Mouse (Mus musculus) neural tube, embryonic 13.5 days (tissue): ENCODE measurements around the gene Cul4b. TPM values are rescaled to one million over a fixed set of nuclear protein-coding genes. Genes with fewer than 3 reads are reported as not detected.
A peak's percentile ranks its signal among the peaks of the same experiment; 100 is the strongest.
"Not testable (repeated sequence)": the region's sequence is repeated elsewhere in the genome, so short reads cannot be mapped to it uniquely, and the experiment has no call there.

Source experiments
- ATAC-seq: fragments of 200-750 bp; cut with Nextera tagmentation; 2 replicates; pipeline ENCODE4 v1.8.0; 2017; ENCODE audit warnings: low read depth, mild to moderate bottlenecking, moderate TSS enrichment, moderate library complexity
- H3K27ac ChIP-seq: fragments of 300-500 bp; sonication (generic); replicated peaks from 2 replicates; pipeline ENCODE4 v1.5.1; 2015; ENCODE audit warnings: moderate library complexity, mild to moderate bottlenecking, inconsistent platforms
- H3K27me3 ChIP-seq: fragments of 300-500 bp; sonication (generic); 2 replicates; pipeline ENCODE4 v1.6.1; 2015; ENCODE audit warnings: mild to moderate bottlenecking, inconsistent platforms
- H3K36me3 ChIP-seq: fragments of 300-500 bp; sonication (generic); 2 replicates; pipeline ENCODE4 v1.6.1; 2015; ENCODE audit warnings: mild to moderate bottlenecking, inconsistent platforms
- H3K4me1 ChIP-seq: fragments of 300-500 bp; sonication (generic); replicated peaks from 2 replicates; pipeline ENCODE4 v1.6.1; 2015; ENCODE audit warnings: inconsistent platforms
- H3K4me2 ChIP-seq: fragments of 300-500 bp; sonication (generic); 2 replicates; pipeline ENCODE4 v1.6.1; 2015; ENCODE audit warnings: inconsistent platforms, mild to moderate bottlenecking, moderate library complexity
- H3K4me3 ChIP-seq: fragments of 300-500 bp; sonication (generic); 2 replicates; pipeline ENCODE4 v1.5.1; 2015; ENCODE audit warnings: mild to moderate bottlenecking, inconsistent platforms
- H3K9ac ChIP-seq: fragments of 300-500 bp; sonication (generic); 2 replicates; pipeline ENCODE4 v1.6.1; 2015; ENCODE audit warnings: moderate library complexity, mild to moderate bottlenecking, inconsistent platforms
- H3K9me3 ChIP-seq: fragments of 300-500 bp; sonication (generic); 2 replicates; pipeline ENCODE4 v1.6.1; 2016; ENCODE audit warnings: inconsistent platforms
- WGBS: fragments of 180-500 bp; shearing (Covaris S2); methylation state at CpG from one replicate; pipeline ENCODE4 v1.1.7; 2015; 5-methylcytosine and 5-hydroxymethylcytosine counted together
- polyA plus RNA-seq: library from polyadenylated mRNA; unstranded; fragments of >200 nt; fragmentation: Nextera tagmentation; extraction: Ambion mirVana; gene quantifications from 2 replicates; pipeline ENCODE4 v1.2.1, GENCODE M21; 2015

Cul4b gene
- polyA plus RNA-seq, 1 experiment from 2014 or later: 18.4 TPM

DNA sequence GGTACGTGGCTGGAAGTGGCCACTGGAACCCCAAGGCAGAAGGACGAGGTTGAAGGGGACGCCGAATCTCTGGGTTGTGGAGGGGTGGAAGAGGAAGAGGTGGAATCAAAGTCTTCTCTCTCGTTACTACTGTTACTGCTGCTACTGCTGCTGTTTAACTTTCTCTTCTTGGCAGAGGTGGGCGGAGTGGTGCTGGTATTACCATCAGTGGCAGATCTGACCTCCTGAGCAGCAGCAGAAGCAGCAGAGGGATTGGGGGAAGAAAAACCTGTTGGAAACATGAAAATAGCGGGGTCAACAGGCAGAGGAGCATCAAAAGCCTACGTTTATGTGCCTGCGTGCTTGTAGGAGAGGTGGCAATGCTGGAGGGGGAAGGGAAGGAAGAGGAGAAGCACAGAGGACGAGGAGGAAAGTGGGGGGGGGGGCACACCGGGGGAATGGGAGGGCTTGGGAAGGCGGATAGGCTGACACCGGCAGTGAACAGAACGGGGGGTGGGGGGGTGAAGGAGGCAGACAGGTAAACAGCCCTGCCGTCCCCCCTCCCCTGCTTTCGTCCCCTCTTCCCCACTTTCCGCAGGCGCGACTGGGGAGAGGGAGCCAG, 12.0 kb downstream of the Cul4b start:
- 22% methylated on average over 9 of the region's 19 CpGs for WGBS
- H3K4me3 ChIP-seq: peak overlapping the region; percentile 52
- peak overlapping the region; percentile 78 for H3K9ac ChIP-seq
- ATAC-seq: peak; percentile 73; the same call in 1 of the 2 replicates
- 0 out of 2 replicates have a peak, but pooled peaks cover 4% of the 10 kb centered on the region for H3K36me3 ChIP-seq
- H3K4me1 ChIP-seq: peaks cover 15% of the 10 kb centered on the region
- no peaks in the 10 kb centered on the region for H3K9me3 ChIP-seq
- peak overlapping the region; percentile 95 for H3K27ac ChIP-seq
- H3K4me2 ChIP-seq: peak overlapping the region; percentile 69
- no peaks in the 10 kb centered on the region for H3K27me3 ChIP-seq

DNA sequence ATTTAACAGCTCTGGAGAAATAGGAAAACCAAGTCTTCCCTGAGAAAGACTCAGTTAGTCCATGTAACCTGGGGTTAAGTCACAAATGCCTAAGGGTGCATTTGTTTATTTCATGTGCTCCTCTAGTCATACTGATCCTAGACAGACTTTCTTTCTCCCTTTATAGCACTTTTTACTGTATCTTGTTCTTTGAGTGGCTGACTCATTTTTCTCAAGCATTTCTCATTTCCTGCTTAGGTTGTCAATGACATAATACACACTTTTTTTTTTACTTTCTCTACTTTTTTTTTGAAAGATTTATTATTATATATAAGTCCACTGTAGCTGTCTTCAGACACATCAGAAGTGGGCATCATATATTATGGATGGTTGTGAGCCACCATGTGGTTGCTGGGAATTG, 22.7 kb downstream of the Cul4b start:
- Histone ChIP-seq H3K4me2 (no peak overlapping the region), H3K27ac (no peak overlapping the region), H3K4me1 (no peaks in the 10 kb centered on the region), H3K9me3 (no peaks in the 10 kb centered on the region), H3K9ac (no peak overlapping the region), H3K27me3 (no peaks in the 10 kb centered on the region), H3K4me3 (no peak overlapping the region), H3K36me3 (peaks cover 5% of the 10 kb centered on the region; the same call in 1 of the 2 replicates)
- no peak for ATAC-seq

DNA sequence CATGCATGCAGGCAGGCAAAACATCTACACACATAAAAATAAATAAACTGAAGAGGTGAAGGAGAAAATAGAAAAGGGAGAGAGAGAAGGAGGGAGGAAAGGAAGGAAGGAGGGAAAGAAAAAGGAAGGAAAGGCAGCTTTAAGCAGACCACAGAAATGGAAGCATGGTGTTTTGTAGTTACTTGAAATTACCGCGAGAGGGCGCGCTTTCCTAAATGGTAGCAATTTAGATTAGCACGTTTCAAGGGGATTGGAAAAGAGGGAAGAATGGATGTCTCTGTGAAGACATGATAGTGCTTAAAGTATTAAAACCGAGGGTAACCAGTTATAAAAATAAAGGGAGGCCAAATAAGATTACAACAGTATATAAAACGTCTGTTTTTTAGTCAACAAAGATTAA, 61.4 kb downstream of the Cul4b start:
- no peaks in the 10 kb centered on the region for H3K27me3 ChIP-seq
- H3K27ac ChIP-seq: no peak overlapping the region
- no peaks in the 10 kb centered on the region for H3K4me1 ChIP-seq
- no peaks in the 10 kb centered on the region for H3K9me3 ChIP-seq
- no peak overlapping the region for H3K9ac ChIP-seq
- WGBS: 3% methylated on average over 7 of the region's 7 CpGs
- no peak for ATAC-seq
- no peak overlapping the region for H3K4me2 ChIP-seq
- no peaks in the 10 kb centered on the region for H3K36me3 ChIP-seq
- no peak overlapping the region for H3K4me3 ChIP-seq

DNA sequence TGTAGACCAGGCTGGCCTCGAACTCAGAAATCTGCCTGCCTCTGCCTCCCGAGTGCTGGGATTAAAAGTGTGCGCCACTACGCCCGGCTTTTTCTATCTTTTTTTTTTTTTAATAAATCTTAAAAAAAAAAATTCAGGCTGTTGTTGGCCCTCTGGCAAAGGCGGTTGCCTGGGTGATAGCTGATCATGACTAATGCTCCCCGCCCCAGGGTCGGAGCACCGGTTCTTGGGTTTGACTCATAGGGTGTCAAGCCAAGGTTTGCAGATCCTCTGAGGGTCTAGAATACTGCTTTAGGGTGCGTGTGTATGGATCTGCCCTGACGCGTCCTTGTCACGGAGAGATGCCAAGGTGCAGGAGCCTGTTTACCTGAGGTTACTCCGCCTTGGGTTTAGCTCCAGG, 71.2 kb downstream of the Cul4b start:
- Histone ChIP-seq H3K27me3 (no peaks in the 10 kb centered on the region), H3K9ac (no peak overlapping the region), H3K4me3 (no peak overlapping the region), H3K27ac (no peak overlapping the region), H3K9me3 (no peaks in the 10 kb centered on the region), H3K4me2 (no peak overlapping the region), H3K4me1 (no peaks in the 10 kb centered on the region), H3K36me3 (no peaks in the 10 kb centered on the region)
- no peak for ATAC-seq
- 90% methylated on average over 14 of the region's 14 CpGs for WGBS

DNA sequence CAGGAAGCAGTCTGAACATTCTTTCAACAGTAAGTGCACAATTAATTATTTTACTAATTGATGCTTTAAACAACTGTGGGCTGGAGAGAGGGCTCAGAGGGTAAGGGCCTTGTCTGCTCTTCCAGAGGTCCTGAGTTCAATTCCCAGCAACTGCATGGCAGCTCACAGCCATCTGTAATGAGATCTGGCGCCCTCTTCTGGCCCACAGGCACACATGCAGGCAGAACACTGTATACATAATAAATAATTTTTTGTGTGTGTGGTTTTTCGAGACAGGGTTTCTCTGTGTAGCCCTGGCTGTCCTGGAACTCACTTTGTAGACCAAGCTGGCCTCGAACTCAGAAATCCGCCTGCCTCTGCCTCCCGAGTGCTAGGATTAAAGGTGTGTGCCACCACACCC, 73.8 kb downstream of the Cul4b start:
- not testable (repeated sequence) for ATAC-seq, H3K4me1 ChIP-seq
- 68% methylated on average over 5 of the region's 5 CpGs for WGBS

DNA sequence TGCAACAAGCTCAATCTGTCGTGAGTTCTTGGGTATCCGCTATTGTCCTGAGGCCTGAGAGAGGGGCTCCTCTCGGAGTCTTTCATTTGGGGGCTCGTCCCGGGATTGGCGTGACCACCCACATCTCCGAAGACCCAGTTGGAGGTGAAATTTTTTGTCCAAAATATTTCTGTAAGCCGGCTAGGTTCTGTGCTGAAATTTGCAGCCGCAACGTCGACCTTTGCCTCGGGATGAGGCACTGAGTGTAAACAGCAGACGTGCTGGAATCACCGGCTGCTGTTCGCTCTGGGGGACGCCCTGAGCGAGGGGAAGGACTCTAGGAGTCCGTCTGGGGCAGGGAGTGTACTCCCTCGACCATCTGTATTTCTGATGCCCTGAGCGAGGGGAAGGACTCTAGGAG, 90.5 kb downstream of the Cul4b start:
- not testable (repeated sequence) for H3K9me3 ChIP-seq, H3K4me3 ChIP-seq, H3K27ac ChIP-seq, H3K4me1 ChIP-seq, H3K27me3 ChIP-seq, H3K36me3 ChIP-seq, ATAC-seq, H3K9ac ChIP-seq
- WGBS: 30% methylated on average over 20 of the region's 20 CpGs
- peak overlapping the region; percentile 30; the same call in 1 of the 2 replicates for H3K4me2 ChIP-seq

More for the DNA sequence above, 73.8 kb downstream of the Cul4b start:
- H3K4me3 ChIP-seq, H3K36me3 ChIP-seq, H3K4me2 ChIP-seq, H3K27me3 ChIP-seq, H3K9me3 ChIP-seq, H3K9ac ChIP-seq, H3K27ac ChIP-seq: not testable (repeated sequence)

Other genes with a start within 250 kb of the Cul4b start
- gene Lamp2, start 119.7 kb downstream of the Cul4b start, polyA plus RNA-seq: 66.6 and 74.5 TPM in 2 replicates
- 199 and 218 TPM in 2 replicates for gene Mcts1, start 24.4 kb upstream of the Cul4b start, polyA plus RNA-seq
- gene C1galt1c1, start 58.9 kb upstream of the Cul4b start, polyA plus RNA-seq: 34.7 and 37.0 TPM in 2 replicates
- gene 6030498E09Rik, start 196.5 kb upstream of the Cul4b start, polyA plus RNA-seq: 0.23 TPM in 1 of 2 replicates, not detected in the other